Mouse (Mus musculus) small intestine, adult 2 months (tissue): ENCODE results near the gene Nrd1.

Experiments used
- CTCF ChIP-seq: fragments of 200-500 bp; IDR thresholded peaks from 2 replicates; pipeline ENCODE4 v1.5.1; 2012; ENCODE audit warnings: low read depth, mild to moderate bottlenecking, control low read depth, inconsistent platforms, low read length, moderate library complexity, mixed read lengths; ENCODE audit not compliant: insufficient replicate concordance, insufficient read length; ENCODE audit errors: extremely low read depth
- POLR2A ChIP-seq: fragments of 200-500 bp; IDR thresholded peaks from 2 replicates; pipeline ENCODE4 v1.6.1; 2012; ENCODE audit warnings: low read depth, mild to moderate bottlenecking, control low read depth, inconsistent platforms, low read length, moderate library complexity

DNA sequence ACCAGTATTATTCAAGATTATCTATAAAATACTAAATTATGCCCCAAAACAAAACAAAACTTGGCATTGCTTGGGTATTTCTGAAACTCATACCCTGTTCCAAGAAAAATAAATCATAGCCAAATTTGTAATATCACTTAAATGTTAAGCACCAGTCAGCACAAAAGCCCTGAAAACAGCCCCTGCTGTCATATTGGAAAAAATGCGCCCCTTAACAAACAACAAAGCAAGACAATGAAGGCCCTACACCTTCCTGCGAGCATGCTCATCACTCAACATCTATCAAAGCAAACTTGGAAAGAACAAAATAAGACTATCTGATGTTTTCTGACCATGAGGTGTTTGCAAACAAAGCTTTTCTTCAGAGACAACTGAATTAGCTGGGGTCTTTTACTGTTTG lies 110.5 kb downstream of the Nrd1 start:
- TF ChIP-seq CTCF, result no peak
- no peak for TF ChIP-seq POLR2A
